Mouse (Mus musculus) G1E (cell line): ENCODE data around the gene Vdr.

Experiments used
- CTCF ChIP-seq: IDR thresholded peaks from 2 replicates; pipeline ENCODE4 v1.5.1; 2012; ENCODE audit warnings: low read depth, low read length, inconsistent platforms, mixed read lengths
- GATA1 ChIP-seq: IDR thresholded peaks from 2 replicates; pipeline ENCODE4 v1.6.1; 2012; ENCODE audit warnings: borderline replicate concordance, low read length, inconsistent platforms, mixed read lengths

DNA sequence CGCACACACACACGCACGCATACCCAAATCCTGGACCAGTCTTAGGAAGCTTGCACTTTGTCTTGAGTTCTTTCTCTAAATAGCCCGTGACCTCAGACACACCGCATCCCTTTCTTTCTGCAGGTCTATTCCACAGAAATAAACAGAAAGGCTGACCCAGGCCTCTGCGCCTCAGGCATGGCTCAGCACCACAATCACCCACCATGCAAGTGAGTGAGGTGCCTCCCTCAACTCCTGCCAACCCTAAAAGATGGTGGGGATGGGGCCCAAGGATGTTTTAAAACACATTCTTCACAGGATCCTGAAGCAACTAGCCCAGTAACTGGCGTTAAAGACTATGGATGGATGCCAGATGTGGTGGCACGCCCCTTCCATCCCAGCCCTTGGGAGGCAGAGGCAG is 83.0 kb downstream of the Vdr start:
- no peak for TF ChIP-seq GATA1
- TF ChIP-seq CTCF = no peak
